Mouse (Mus musculus) heart, embryonic 14.5 days (tissue): ENCODE measurements around the gene Sipa1l1. TPM values are rescaled to one million over a fixed set of nuclear protein-coding genes. Genes with fewer than 3 reads are reported as not detected.

Source experiments
- ATAC-seq: fragments of 200-750 bp; cut with Nextera tagmentation; 2 replicates; pipeline ENCODE4 v1.8.0; 2017; ENCODE audit warnings: low read depth, moderate TSS enrichment; ENCODE audit not compliant: insufficient number of reproducible peaks, insufficient read depth, low FRiP score
- H3K27ac ChIP-seq, 2 experiments: fragments of 200-500 bp in 1 of 2; fragments of 300-500 bp in 1 of 2; sonication (generic) in 1 of 2; replicated peaks in 1 of 2; 2 replicates each; pipeline ENCODE4 v1.5.1; 2012 to 2014; ENCODE audit warnings: low read depth in 2 of 2, low read length in 2 of 2, control low read depth in 1 of 2, mild to moderate bottlenecking in 1 of 2, mixed read lengths in 1 of 2; ENCODE audit not compliant: control insufficient read depth in 1 of 2, insufficient read depth in 1 of 2
- H3K27me3 ChIP-seq: fragments of 300-500 bp; sonication (generic); 2 replicates; pipeline ENCODE4 v1.6.1; 2014; ENCODE audit warnings: mild to moderate bottlenecking, low read length, control low read depth; ENCODE audit not compliant: control insufficient read depth, insufficient read depth
- H3K36me3 ChIP-seq: fragments of 300-500 bp; sonication (generic); 2 replicates; pipeline ENCODE4 v1.6.1; 2014; ENCODE audit warnings: mild to moderate bottlenecking, control low read depth, low read length, mixed read lengths; ENCODE audit not compliant: control insufficient read depth, insufficient read depth
- H3K4me1 ChIP-seq, 2 experiments: fragments of 200-500 bp in 1 of 2; fragments of 300-500 bp in 1 of 2; sonication (generic) in 1 of 2; 2 replicates each; pipeline ENCODE4 v1.6.1; 2012 to 2014; ENCODE audit warnings: low read length in 2 of 2, control low read depth in 1 of 2, mixed read lengths in 1 of 2; ENCODE audit not compliant: control insufficient read depth in 2 of 2, insufficient read depth in 2 of 2
- H3K4me2 ChIP-seq: fragments of 300-500 bp; sonication (generic); 2 replicates; pipeline ENCODE4 v1.6.1; 2014; ENCODE audit warnings: mild to moderate bottlenecking, low read length
- H3K4me3 ChIP-seq, 2 experiments: fragments of 200-500 bp in 1 of 2; fragments of 300-500 bp in 1 of 2; sonication (generic) in 1 of 2; 2 replicates each; pipeline ENCODE4 v1.5.1; 2012 to 2014; ENCODE audit warnings: low read length in 2 of 2, mild to moderate bottlenecking in 2 of 2, control low read depth in 1 of 2, low read depth in 1 of 2, moderate library complexity in 1 of 2; ENCODE audit not compliant: control insufficient read depth in 1 of 2, insufficient read depth in 1 of 2
- H3K9ac ChIP-seq: fragments of 300-500 bp; sonication (generic); 2 replicates; pipeline ENCODE4 v1.6.1; 2014; ENCODE audit warnings: mild to moderate bottlenecking, low read length
- H3K9me3 ChIP-seq: fragments of 300-500 bp; sonication (generic); 2 replicates; pipeline ENCODE4 v1.6.1; 2016; ENCODE audit warnings: low read length, control low read depth; ENCODE audit not compliant: control insufficient read depth
- WGBS: fragments of 180-500 bp; shearing (Covaris S2); extraction: QIAGEN DNeasy Blood & Tissue Kit; methylation state at CpG from one replicate; pipeline ENCODE4 v1.1.7; 2014; 5-methylcytosine and 5-hydroxymethylcytosine counted together
- polyA plus RNA-seq: library from polyadenylated mRNA; unstranded; fragments of >200 nt; fragmentation: Nextera tagmentation; extraction: Ambion mirVana; gene quantifications from 2 replicates; pipeline ENCODE4 v1.2.1, GENCODE M21; 2014

The Sipa1l1 gene
- polyA plus RNA-seq, 1 experiment from 2014 or later: 25.6 TPM

- H3K36me3 ChIP-seq: peaks cover 57% of the 10 kb centered on the region
- whole genome bisulfite sequencing: 88% methylated on average over 4 of the region's 4 CpGs
These were observed 232.3 kb downstream of the Sipa1l1 start for GRCm38 (mm10) chr12:82401440-82401839.

DNA sequence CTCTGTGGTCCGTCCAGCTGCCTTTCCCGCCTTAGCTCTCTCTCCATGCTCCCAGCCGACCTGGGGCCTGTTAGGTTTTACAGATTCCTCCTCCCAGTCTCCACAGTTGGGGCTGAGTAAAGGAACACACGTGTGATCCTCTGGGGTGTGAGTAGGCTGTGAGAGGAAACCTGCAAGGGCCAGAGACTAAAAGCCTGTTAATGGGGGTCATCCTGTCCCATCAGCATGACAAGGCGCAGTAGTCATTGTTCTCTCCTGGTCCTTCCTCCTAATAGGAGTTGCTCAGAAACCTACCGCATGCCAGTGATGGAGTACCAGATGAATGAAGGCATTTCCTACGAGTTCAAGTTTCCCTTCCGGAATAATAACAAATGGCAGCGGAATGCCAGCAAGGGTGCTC is 233.5 kb downstream of the Sipa1l1 start:
- Histone ChIP-seq H3K4me2 (no peak overlapping the region), H3K9ac (no peak overlapping the region), H3K27me3 (no peaks in the 10 kb centered on the region), H3K4me3 (no peak overlapping the region), H3K9me3 (no peaks in the 10 kb centered on the region), H3K4me1 (peaks cover 0 to 8% of the 10 kb centered on the region in 2 experiments; a peak in 1 of 4 replicates), H3K27ac (no peak overlapping the region), H3K36me3 (peaks cover 46% of the 10 kb centered on the region)
- WGBS: 80% methylated on average over 9 of the region's 9 CpGs
- ATAC-seq: no peak

More at GRCm38 (mm10) chr12:82401440-82401839, 232.3 kb downstream of the Sipa1l1 start:
- no peaks in the 10 kb centered on the region for H3K27me3 ChIP-seq
- H3K27ac ChIP-seq: no peak overlapping the region
- H3K4me2 ChIP-seq: no peak overlapping the region
- no peak for ATAC-seq
- peaks cover 0 to 8% of the 10 kb centered on the region in 2 experiments; a peak in 1 of 4 replicates for H3K4me1 ChIP-seq
- H3K9me3 ChIP-seq: no peaks in the 10 kb centered on the region
- H3K4me3 ChIP-seq: no peak overlapping the region
- H3K9ac ChIP-seq: no peak overlapping the region

GRCm38 (mm10) chr12:82407531-82408255 is 238.6 kb downstream of the Sipa1l1 start:
- no peak for ATAC-seq
- Histone ChIP-seq H3K9ac (no peak overlapping the region), H3K9me3 (no peaks in the 10 kb centered on the region), H3K27ac (no peak overlapping the region), H3K36me3 (peaks cover 25% of the 10 kb centered on the region), H3K4me2 (no peak overlapping the region), H3K4me3 (no peak overlapping the region), H3K27me3 (no peaks in the 10 kb centered on the region), H3K4me1 (peaks cover 15 to 20% of the 10 kb centered on the region in 2 experiments)
- WGBS: 74% methylated on average over 5 of the region's 5 CpGs

DNA sequence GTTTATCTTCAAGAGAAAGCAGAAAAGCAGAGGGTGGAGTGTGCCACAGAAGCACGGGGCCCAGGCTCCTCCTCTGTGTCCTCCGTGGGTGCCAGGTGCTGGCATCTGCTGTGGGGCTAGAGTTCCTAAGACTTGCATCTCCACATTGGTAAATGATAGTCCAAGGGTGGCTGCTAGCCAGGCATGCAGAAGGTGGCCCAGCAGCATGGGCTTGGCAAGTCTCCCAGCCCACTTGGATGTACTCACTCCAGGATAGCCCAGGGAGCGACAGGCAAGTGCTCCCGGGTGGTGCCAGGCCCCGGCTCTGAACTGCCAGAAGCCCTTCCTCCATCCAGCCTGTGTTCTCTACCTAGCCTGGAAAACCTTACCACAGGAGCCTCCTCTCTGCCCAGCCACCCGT is 239.4 kb downstream of the Sipa1l1 start:
- Histone ChIP-seq H3K4me1 (peaks cover 15 to 20% of the 10 kb centered on the region in 2 experiments), H3K27me3 (no peaks in the 10 kb centered on the region), H3K4me3 (no peak overlapping the region), H3K9me3 (no peaks in the 10 kb centered on the region), H3K9ac (no peak overlapping the region), H3K36me3 (peaks cover 18% of the 10 kb centered on the region), H3K4me2 (no peak overlapping the region), H3K27ac (peak overlapping the region in 1 of 2 experiments; percentile 33; a peak in 1 of 4 replicates)
- 49% methylated on average over 6 of the region's 6 CpGs for WGBS
- ATAC-seq: peak; percentile 54; the same call in 1 of the 2 replicates

DNA sequence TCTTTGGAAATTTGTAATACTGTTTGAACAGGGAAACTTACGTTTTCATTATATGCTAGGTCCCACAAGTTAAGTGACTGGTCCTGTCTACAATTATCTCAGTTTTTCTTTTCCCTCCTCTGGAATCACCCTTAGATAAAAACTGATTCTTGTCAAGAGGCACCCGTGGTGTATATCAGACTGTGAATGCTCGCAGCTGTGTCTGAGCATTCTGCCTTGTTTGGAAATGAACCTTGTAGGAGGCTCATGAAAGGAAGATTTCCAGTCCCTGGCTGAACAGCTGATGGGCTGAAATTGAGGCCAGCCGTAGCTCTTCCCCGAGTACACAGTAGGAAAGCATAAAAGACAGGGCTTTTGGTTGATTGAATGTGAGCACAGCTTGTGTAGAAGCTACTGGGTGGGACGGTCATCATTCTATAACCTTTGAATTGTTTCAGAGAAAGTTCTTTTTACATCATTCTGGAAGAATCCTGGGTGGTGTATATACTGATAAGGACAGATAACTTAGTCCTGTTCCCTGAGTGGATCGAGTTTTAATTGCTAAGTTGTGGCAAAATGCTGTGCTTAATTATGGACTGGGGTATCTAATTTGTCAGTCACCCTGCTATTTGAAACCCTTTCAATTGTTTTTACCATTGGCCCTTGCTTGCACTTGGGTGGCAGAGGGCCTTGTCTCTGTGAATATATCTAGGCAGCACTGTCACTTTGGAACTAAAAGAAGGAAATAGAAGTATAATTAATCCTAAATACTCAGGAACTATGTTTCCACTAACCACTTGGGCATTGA is 240.8 kb downstream of the Sipa1l1 start:
- H3K36me3 ChIP-seq: peaks cover 4% of the 10 kb centered on the region
- H3K9ac ChIP-seq: no peak overlapping the region
- 42% methylated on average over 7 of the region's 7 CpGs for WGBS
- ATAC-seq: no peak
- no peaks in the 10 kb centered on the region for H3K27me3 ChIP-seq
- no peak overlapping the region for H3K4me2 ChIP-seq
- peaks cover 18 to 27% of the 10 kb centered on the region in 2 experiments for H3K4me1 ChIP-seq
- no peaks in the 10 kb centered on the region for H3K9me3 ChIP-seq
- H3K4me3 ChIP-seq: no peak overlapping the region
- no peak overlapping the region for H3K27ac ChIP-seq

DNA sequence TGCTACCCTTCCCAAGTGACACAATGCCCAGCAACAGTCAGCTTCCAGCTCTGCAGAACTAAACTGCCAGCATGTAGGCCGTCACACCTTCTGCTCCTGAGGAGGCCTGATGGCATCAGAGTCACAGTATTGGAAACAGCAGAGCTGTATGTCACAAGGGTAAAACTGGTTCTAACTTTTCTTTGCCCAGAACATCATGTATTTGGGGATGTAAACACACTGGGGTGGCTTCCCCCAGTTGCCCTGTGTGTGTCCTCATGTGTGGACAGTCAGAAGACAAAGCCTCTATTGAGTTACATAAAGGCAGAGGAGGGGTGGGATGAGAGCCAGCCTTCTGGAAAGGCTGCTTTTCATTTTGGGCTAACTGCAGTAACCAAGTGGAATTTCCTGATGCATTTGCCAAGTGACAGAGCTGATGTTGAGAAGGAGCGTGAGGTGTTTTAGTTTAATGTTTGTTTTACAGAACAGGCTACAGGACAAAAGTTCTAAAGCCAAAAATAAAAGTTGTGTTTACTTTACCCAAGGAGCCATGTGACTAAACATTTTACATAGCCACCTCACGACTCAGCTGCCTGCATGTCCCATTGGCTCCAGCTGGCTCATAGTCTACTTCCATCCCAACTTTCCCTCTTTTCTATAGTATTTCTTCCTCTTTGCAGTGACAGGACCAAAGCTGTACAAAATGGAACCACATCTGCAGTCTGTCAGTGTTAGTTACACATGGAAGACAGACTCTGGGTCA is 243.3 kb downstream of the Sipa1l1 start:
- Histone ChIP-seq H3K9ac (no peak overlapping the region), H3K9me3 (no peaks in the 10 kb centered on the region), H3K36me3 (peaks cover 8% of the 10 kb centered on the region), H3K4me3 (no peak overlapping the region), H3K4me1 (peaks cover 35 to 48% of the 10 kb centered on the region in 2 experiments), H3K27me3 (no peaks in the 10 kb centered on the region), H3K27ac (peak overlapping the region; percentile 59 to 67), H3K4me2 (no peak overlapping the region)
- ATAC-seq: no peak
- 61% methylated on average over 3 of the region's 3 CpGs for WGBS

GRCm38 (mm10) chr12:82415690-82416364 is 246.7 kb downstream of the Sipa1l1 start:
- Histone ChIP-seq H3K4me3 (no peak overlapping the region), H3K27ac (peak overlapping the region; percentile 38 to 39), H3K9me3 (no peaks in the 10 kb centered on the region), H3K4me1 (peaks cover 29 to 38% of the 10 kb centered on the region in 2 experiments), H3K4me2 (no peak overlapping the region), H3K9ac (no peak overlapping the region), H3K36me3 (peaks cover 14% of the 10 kb centered on the region), H3K27me3 (no peaks in the 10 kb centered on the region)
- 14% methylated on average over 4 of the region's 4 CpGs for WGBS
- peak; percentile 76 for ATAC-seq
